Mouse (Mus musculus) limb, embryonic 11.5 days (tissue): ENCODE measurements around the gene Ipo11. TPM values are rescaled to one million over a fixed set of nuclear protein-coding genes. Genes with fewer than 3 reads are reported as not detected.
"Not testable (repeated sequence)": the region's sequence is repeated elsewhere in the genome, so short reads cannot be mapped to it uniquely, and the experiment has no call there.

Experiments used
- ATAC-seq: fragments of 200-750 bp; cut with Nextera tagmentation; 2 replicates; pipeline ENCODE4 v1.8.0; 2017; ENCODE audit warnings: low read depth; ENCODE audit not compliant: insufficient number of reproducible peaks, low FRiP score, low TSS enrichment
- DNase-seq: peaks from one replicate; pipeline ENCODE4 v3.0.0-alpha.2; 2015; ENCODE audit warnings: low spot score
- H3K27ac ChIP-seq: fragments of 300-500 bp; sonication (generic); replicated peaks from 2 replicates; pipeline ENCODE4 v1.5.1; 2014; ENCODE audit warnings: low read depth, mild to moderate bottlenecking, low read length
- H3K27me3 ChIP-seq: fragments of 300-500 bp; sonication (generic); 2 replicates; pipeline ENCODE4 v1.6.1; 2014; ENCODE audit warnings: mild to moderate bottlenecking, low read length, mixed read lengths; ENCODE audit not compliant: control insufficient read depth, insufficient read depth
- H3K36me3 ChIP-seq: fragments of 300-500 bp; sonication (generic); 2 replicates; pipeline ENCODE4 v1.6.1; 2014; ENCODE audit warnings: mild to moderate bottlenecking, low read length, moderate library complexity, mixed read lengths; ENCODE audit not compliant: control insufficient read depth, insufficient read depth
- H3K4me1 ChIP-seq: fragments of 300-500 bp; sonication (generic); 2 replicates; pipeline ENCODE4 v1.6.1; 2014; ENCODE audit warnings: low read length, mixed read lengths; ENCODE audit not compliant: control insufficient read depth, insufficient read depth
- H3K4me2 ChIP-seq: fragments of 300-500 bp; sonication (generic); 2 replicates; pipeline ENCODE4 v1.6.1; 2014; ENCODE audit warnings: low read depth, mild to moderate bottlenecking, moderate library complexity; ENCODE audit not compliant: severe bottlenecking
- H3K4me3 ChIP-seq: fragments of 300-500 bp; sonication (generic); 2 replicates; pipeline ENCODE4 v1.5.1; 2014; ENCODE audit warnings: low read depth, low read length
- H3K9ac ChIP-seq: fragments of 300-500 bp; sonication (generic); 2 replicates; pipeline ENCODE4 v1.6.1; 2014; ENCODE audit warnings: mild to moderate bottlenecking, low read length
- H3K9me3 ChIP-seq: fragments of 300-500 bp; sonication (generic); 2 replicates; pipeline ENCODE4 v1.6.1; 2016; ENCODE audit warnings: low read length; ENCODE audit not compliant: control insufficient read depth
- WGBS: fragments of 180-500 bp; shearing (Covaris S2); extraction: QIAGEN DNeasy Blood & Tissue Kit; methylation state at CpG from one replicate; pipeline ENCODE4 v1.1.7; 2014; 5-methylcytosine and 5-hydroxymethylcytosine counted together
- polyA plus RNA-seq: library from polyadenylated mRNA; unstranded; fragments of >200 nt; fragmentation: Nextera tagmentation; extraction: Ambion mirVana; gene quantifications from 2 replicates; pipeline ENCODE4 v1.2.1, GENCODE M21; 2014

The Ipo11 gene
- polyA plus RNA-seq, 1 experiment from 2014 or later, result 69.2 TPM

GRCm38 (mm10) chr13:106918322-106919050 is 18.3 kb downstream of the Ipo11 start:
- Histone ChIP-seq H3K27me3 (no peaks in the 10 kb centered on the region), H3K27ac (no peak overlapping the region), H3K4me1 (no peaks in the 10 kb centered on the region), H3K9me3 (no peaks in the 10 kb centered on the region), H3K9ac (no peak overlapping the region), H3K36me3 (peaks cover 7% of the 10 kb centered on the region), H3K4me3 (no peak overlapping the region), H3K4me2 (no peak overlapping the region)
- ATAC-seq (no peak), DNase-seq (no peak)
- WGBS, result 94% methylated on average over 7 of the region's 7 CpGs

GRCm38 (mm10) chr13:106913125-106913736 is 23.5 kb downstream of the Ipo11 start:
- no peaks in the 10 kb centered on the region for H3K4me1 ChIP-seq
- no peaks in the 10 kb centered on the region for H3K27me3 ChIP-seq
- H3K4me2 ChIP-seq, result no peak overlapping the region
- H3K4me3 ChIP-seq, result no peak overlapping the region
- H3K9ac ChIP-seq, result no peak overlapping the region
- peaks cover 7% of the 10 kb centered on the region for H3K36me3 ChIP-seq
- WGBS, result 29% methylated on average over 3 of the region's 3 CpGs
- no peaks in the 10 kb centered on the region for H3K9me3 ChIP-seq
- H3K27ac ChIP-seq, result no peak overlapping the region
- no peak for DNase-seq
- ATAC-seq, result no peak

GRCm38 (mm10) chr13:106910096-106910495 is 26.7 kb downstream of the Ipo11 start:
- Histone ChIP-seq H3K27me3 (no peaks in the 10 kb centered on the region), H3K4me3 (no peak overlapping the region), H3K4me1 (no peaks in the 10 kb centered on the region), H3K4me2 (no peak overlapping the region), H3K9me3 (no peaks in the 10 kb centered on the region), H3K36me3 (peaks cover 16% of the 10 kb centered on the region), H3K27ac (no peak overlapping the region), H3K9ac (no peak overlapping the region)
- ATAC-seq (no peak), DNase-seq (no peak)
- 94% methylated on average over 10 of the region's 10 CpGs for WGBS

- Histone ChIP-seq H3K9ac (no peak overlapping the region), H3K4me3 (no peak overlapping the region), H3K4me1 (no peaks in the 10 kb centered on the region), H3K36me3 (peaks cover 16% of the 10 kb centered on the region), H3K27ac (no peak overlapping the region), H3K27me3 (no peaks in the 10 kb centered on the region), H3K4me2 (no peak overlapping the region), H3K9me3 (no peaks in the 10 kb centered on the region)
- WGBS, result 94% methylated on average over 4 of the region's 4 CpGs
- no peak for DNase-seq
- ATAC-seq, result no peak
Measured at GRCm38 (mm10) chr13:106907273-106907672, 29.5 kb downstream of the Ipo11 start.

GRCm38 (mm10) chr13:106905154-106905553 is 31.6 kb downstream of the Ipo11 start:
- peaks cover 15% of the 10 kb centered on the region for H3K36me3 ChIP-seq
- H3K4me2 ChIP-seq, H3K4me1 ChIP-seq, H3K9me3 ChIP-seq, H3K9ac ChIP-seq, H3K4me3 ChIP-seq, ATAC-seq, H3K27me3 ChIP-seq, H3K27ac ChIP-seq, DNase-seq: not testable (repeated sequence)
- WGBS, result 92% methylated on average over 6 of the region's 6 CpGs

GRCm38 (mm10) chr13:106904637-106905036 is 32.1 kb downstream of the Ipo11 start:
- ATAC-seq, result no peak

GRCm38 (mm10) chr13:106894284-106894683 is 42.5 kb downstream of the Ipo11 start:
- no peaks in the 10 kb centered on the region for H3K9me3 ChIP-seq
- H3K4me3 ChIP-seq, result no peak overlapping the region
- no peak overlapping the region for H3K27ac ChIP-seq
- WGBS, result 95% methylated on average over 2 of the region's 2 CpGs
- no peak overlapping the region for H3K9ac ChIP-seq
- H3K4me2 ChIP-seq, result no peak overlapping the region
- peaks cover 2% of the 10 kb centered on the region; the same call in 1 of the 2 replicates for H3K36me3 ChIP-seq
- ATAC-seq (no peak), DNase-seq (no peak)
- no peaks in the 10 kb centered on the region for H3K4me1 ChIP-seq
- H3K27me3 ChIP-seq, result no peaks in the 10 kb centered on the region

More at GRCm38 (mm10) chr13:106904637-106905036, 32.1 kb downstream of the Ipo11 start:
- 83% methylated on average over 3 of the region's 3 CpGs for WGBS
- no peak overlapping the region for H3K4me3 ChIP-seq
- H3K27ac ChIP-seq, result no peak overlapping the region
- peaks cover 11% of the 10 kb centered on the region for H3K36me3 ChIP-seq
- DNase-seq, result no peak
- H3K9ac ChIP-seq, result no peak overlapping the region
- H3K4me2 ChIP-seq, result no peak overlapping the region
- no peaks in the 10 kb centered on the region for H3K4me1 ChIP-seq
- H3K9me3 ChIP-seq, result no peaks in the 10 kb centered on the region
- no peaks in the 10 kb centered on the region for H3K27me3 ChIP-seq

GRCm38 (mm10) chr13:106893701-106894100 is 43.1 kb downstream of the Ipo11 start:
- no peak overlapping the region for H3K4me3 ChIP-seq
- no peak overlapping the region for H3K27ac ChIP-seq
- H3K36me3 ChIP-seq, result peaks cover 2% of the 10 kb centered on the region; the same call in 1 of the 2 replicates
- H3K27me3 ChIP-seq, result no peaks in the 10 kb centered on the region
- no peaks in the 10 kb centered on the region for H3K9me3 ChIP-seq
- H3K4me1 ChIP-seq, result no peaks in the 10 kb centered on the region
- ATAC-seq (no peak), DNase-seq (no peak)
- WGBS, result 93% methylated on average over 5 of the region's 5 CpGs
- no peak overlapping the region for H3K9ac ChIP-seq
- H3K4me2 ChIP-seq, result no peak overlapping the region
